17 mouse cellular contexts compared by ENCODE assay signal in the genomic region with DNA sequence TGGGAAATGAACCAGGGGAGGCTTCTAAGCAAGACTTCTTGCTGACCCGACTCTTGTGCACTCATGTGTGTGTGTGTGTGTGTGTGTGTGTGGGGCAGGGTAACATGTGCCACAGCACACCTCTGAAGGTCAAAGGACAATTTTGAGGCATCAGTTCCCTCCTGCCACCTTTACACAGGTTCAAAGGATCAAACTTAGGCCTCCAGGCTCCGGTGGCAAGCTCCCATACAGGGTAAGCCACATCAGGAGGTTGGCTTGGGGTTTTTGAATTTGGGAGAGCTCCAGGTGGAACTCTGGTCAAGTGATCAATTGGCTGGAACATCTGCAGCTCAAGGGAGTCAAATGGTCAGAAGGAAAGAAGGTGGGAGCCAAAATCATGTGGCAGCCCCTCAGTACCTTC. TPM values are rescaled to one million over a fixed set of nuclear protein-coding genes. Genes with fewer than 3 reads are reported as not detected.
"Had no signal": no experiment of that assay in that cellular context is flagged by ENCODE, and none has a peak within 500 bp of the region (broad histone marks: within the 10 kb centered on the region; RNA-seq: fewer than 3 reads in every experiment).

No protein-coding gene starts in this region.

- H3K4me1 ChIP-seq: liver, embryonic 12.5 days; liver, embryonic 15.5 days; lung, embryonic 15.5 days had no signal

- DNase-seq: layer of hippocampus, adult 9-11 months; layer of hippocampus, postnatal 36 days; lung, adult 18-20 months; lung, postnatal 10 days; lung, postnatal 36 days; midbrain, embryonic 14.5 days; thymus, adult 2 months; thymus, postnatal 14 days; thymus, postnatal 4 days had no signal

- H3K9me3 ChIP-seq: liver, embryonic 12.5 days; liver, embryonic 15.5 days; lung, embryonic 15.5 days had no signal

- H3K9ac ChIP-seq: liver, embryonic 12.5 days; liver, embryonic 15.5 days; lung, embryonic 15.5 days had no signal

- H3K4me2 ChIP-seq: liver, embryonic 12.5 days; liver, embryonic 15.5 days; lung, embryonic 15.5 days; midbrain, embryonic 11.5 days had no signal

- H3K27me3 ChIP-seq: lung, embryonic 15.5 days had no signal

- H3K4me3 ChIP-seq: layer of hippocampus, adult 2 months; left cerebral cortex, adult 2 months; liver, embryonic 12.5 days; liver, embryonic 15.5 days; lung, embryonic 15.5 days; megakaryocyte, embryonic 14.5 days had no signal

- ATAC-seq: inflammation-experienced regulatory T-cells, adult 6 months; liver, embryonic 12.5 days had no signal

- H3K27ac ChIP-seq: layer of hippocampus, adult 2 months; left cerebral cortex, adult 2 months; liver, embryonic 12.5 days; liver, embryonic 15.5 days; lung, embryonic 15.5 days had no signal

- H3K36me3 ChIP-seq: liver, embryonic 12.5 days; liver, embryonic 15.5 days; lung, embryonic 15.5 days had no signal

RNA-seq across cellular contexts. Expression of a gene that starts 12.8 kb away (rescaled TPM):
- polyA plus RNA-seq: inflammation-experienced regulatory T-cells, adult 6 months had no signal
